ENCODE assay signal across 8 mouse cellular contexts in genomic region chr11:119085279-119086062, GRCm38 (mm10). TPM values are rescaled to one million over a fixed set of nuclear protein-coding genes. Genes with fewer than 3 reads are reported as not detected.
A peak's percentile ranks its signal among the peaks of the same experiment; 100 is the strongest.
DNase-seq lines count a peak whose midpoint lies in the region; ATAC-seq and TF ChIP-seq lines count a peak whose summit lies in the region.

No protein-coding gene starts in this region.

- peak overlapping the region; percentile 83 for H3K4me3 ChIP-seq in C2C12 (ENCODE audit: insufficient read depth, poor library complexity, severe bottlenecking)
- H3K4me3 ChIP-seq in embryonic facial prominence, embryonic 15.5 days (replicated peaks): peak overlapping the region; percentile 92
- H3K4me3 ChIP-seq in heart, embryonic 15.5 days: peak overlapping the region; percentile 83
- peak overlapping the region; percentile 71 to 74 for H3K4me3 ChIP-seq in liver, embryonic 14.5 days (ENCODE audit: insufficient read depth in 1 of 2, low read depth in 2 of 2, low read length in 2 of 2)
- H3K4me3 ChIP-seq in neural tube, embryonic 11.5 days (ENCODE audit: low read depth, low read length): peak overlapping the region; percentile 77

- WGBS in embryonic facial prominence, embryonic 15.5 days: under 1% methylated on average over 64 of the region's 66 CpGs
- WGBS in heart, embryonic 15.5 days: under 1% methylated on average over 66 of the region's 66 CpGs
- under 1% methylated on average over 66 of the region's 66 CpGs for WGBS in liver, embryonic 14.5 days (ENCODE audit: insufficient replicate concordance)
- WGBS in neural tube, embryonic 11.5 days: 0% methylated on average over 39 of the region's 66 CpGs

- TF ChIP-seq CTCF in C2C12 (IDR thresholded peaks at IDR 0.05; ENCODE audit: control insufficient read depth, insufficient read depth, insufficient read length): no peak
- no peak for TF ChIP-seq CTCF in liver, embryonic 14.5 days (IDR thresholded peaks at IDR 0.05; ENCODE audit: low read depth)

- H3K9me3 ChIP-seq in embryonic facial prominence, embryonic 15.5 days (replicated peaks): no peaks in the 10 kb centered on the region
- no peaks in the 10 kb centered on the region for H3K9me3 ChIP-seq in heart, embryonic 15.5 days (replicated peaks)
- H3K9me3 ChIP-seq in liver, embryonic 14.5 days (ENCODE audit: control insufficient read depth, low read length): no peaks in the 10 kb centered on the region
- no peaks in the 10 kb centered on the region for H3K9me3 ChIP-seq in neural tube, embryonic 11.5 days (ENCODE audit: control insufficient read depth, low read length)

- peaks cover 12% of the 10 kb centered on the region for H3K79me3 ChIP-seq in C2C12 (ENCODE audit: low read depth)

- peak overlapping the region; percentile 98 for H3K27ac ChIP-seq in embryonic facial prominence, embryonic 15.5 days (replicated peaks)
- H3K27ac ChIP-seq in heart, embryonic 15.5 days: peak overlapping the region; percentile 99
- peak overlapping the region; percentile 21; the same call in 1 of the 2 replicates for H3K27ac ChIP-seq in liver, embryonic 14.5 days
- peak overlapping the region; percentile 96 for H3K27ac ChIP-seq in neural tube, embryonic 11.5 days (ENCODE audit: low read depth, low read length)

- H3K79me2 ChIP-seq in C2C12 (ENCODE audit: control insufficient read depth, insufficient read depth): peaks cover 28% of the 10 kb centered on the region

- peak overlapping the region; percentile 97 for H3ac ChIP-seq in C2C12 (ENCODE audit: control insufficient read depth, insufficient read length, low read depth)

- ATAC-seq in embryonic facial prominence, embryonic 15.5 days (ENCODE audit: insufficient number of reproducible peaks, low FRiP score, low TSS enrichment, low read depth): peak; percentile 56
- ATAC-seq in heart, embryonic 15.5 days (replicated peaks; ENCODE audit: insufficient number of reproducible peaks, insufficient read depth, low FRiP score, low read depth): peak; percentile 58
- ATAC-seq in liver, embryonic 14.5 days (ENCODE audit: insufficient read depth): peak; percentile 33
- ATAC-seq in neural tube, embryonic 11.5 days (ENCODE audit: insufficient read depth, low FRiP score, low TSS enrichment): peak; percentile 63

- H3K36me3 ChIP-seq in C2C12 (ENCODE audit: control insufficient read depth, insufficient read depth): peaks cover 23% of the 10 kb centered on the region
- peaks cover 20% of the 10 kb centered on the region for H3K36me3 ChIP-seq in embryonic facial prominence, embryonic 15.5 days
- H3K36me3 ChIP-seq in heart, embryonic 15.5 days: peaks cover 18% of the 10 kb centered on the region
- no peaks in the 10 kb centered on the region for H3K36me3 ChIP-seq in liver, embryonic 14.5 days (replicated peaks; ENCODE audit: control insufficient read depth, insufficient read depth, low read depth)
- H3K36me3 ChIP-seq in neural tube, embryonic 11.5 days (ENCODE audit: control insufficient read depth, insufficient read depth, low read length): 0 out of 2 replicates have a peak, but pooled peaks cover 2% of the 10 kb centered on the region

- peak overlapping the region; percentile 81 for H3K4me2 ChIP-seq in embryonic facial prominence, embryonic 15.5 days (replicated peaks)
- peak overlapping the region; percentile 90 for H3K4me2 ChIP-seq in heart, embryonic 15.5 days
- peak overlapping the region; percentile 77 for H3K4me2 ChIP-seq in liver, embryonic 14.5 days (ENCODE audit: low read depth)
- peak overlapping the region; percentile 84 for H3K4me2 ChIP-seq in neural tube, embryonic 11.5 days (ENCODE audit: low read depth)

- H3K27me3 ChIP-seq in C2C12 (ENCODE audit: control insufficient read depth, insufficient read depth, insufficient read length): peaks cover 7% of the 10 kb centered on the region
- peaks cover 59% of the 10 kb centered on the region for H3K27me3 ChIP-seq in embryonic facial prominence, embryonic 15.5 days
- peaks cover 38% of the 10 kb centered on the region for H3K27me3 ChIP-seq in heart, embryonic 15.5 days
- H3K27me3 ChIP-seq in liver, embryonic 14.5 days (ENCODE audit: control insufficient read depth, insufficient read depth, low read length): peaks cover 52% of the 10 kb centered on the region
- peaks cover 81% of the 10 kb centered on the region for H3K27me3 ChIP-seq in neural tube, embryonic 11.5 days (ENCODE audit: control insufficient read depth, insufficient read depth, low read length)

- no peak for TF ChIP-seq EP300 in liver, embryonic 14.5 days (IDR thresholded peaks at IDR 0.05; ENCODE audit: low read depth)

- peak overlapping the region; percentile 86 for H3K9ac ChIP-seq in embryonic facial prominence, embryonic 15.5 days
- H3K9ac ChIP-seq in heart, embryonic 15.5 days: peak overlapping the region; percentile 95
- H3K9ac ChIP-seq in liver, embryonic 14.5 days (replicated peaks): peak overlapping the region; percentile 62
- peak overlapping the region; percentile 87 for H3K9ac ChIP-seq in neural tube, embryonic 11.5 days (ENCODE audit: low read length)

- H3K4me1 ChIP-seq in embryonic facial prominence, embryonic 15.5 days: peaks cover 86% of the 10 kb centered on the region
- H3K4me1 ChIP-seq in heart, embryonic 15.5 days (replicated peaks): peaks cover 83% of the 10 kb centered on the region
- peaks cover 0 to 12% of the 10 kb centered on the region in 2 experiments; a peak in 3 of 4 replicates for H3K4me1 ChIP-seq in liver, embryonic 14.5 days (replicated peaks; ENCODE audit: control insufficient read depth in 2 of 2, insufficient read depth in 2 of 2, low read length in 1 of 2)
- peaks cover 45% of the 10 kb centered on the region for H3K4me1 ChIP-seq in neural tube, embryonic 11.5 days (ENCODE audit: control insufficient read depth, insufficient read depth, low read length)

- DNase-seq in adrenal gland, postnatal 36 days: peak; percentile 75 to 83
- DNase-seq in kidney, postnatal 14 days: peak; percentile 88
- DNase-seq in liver, embryonic 14.5 days (ENCODE audit: low read depth in 3 of 3, low spot score in 3 of 3): no peak
- peak; percentile 83 for DNase-seq in neural tube, embryonic 11.5 days (ENCODE audit: low spot score)
- DNase-seq in thymus, adult 18-20 months: peak; percentile 59 to 64

TF ChIP-seq in C2C12, 6 proteins besides CTCF, POLR2A, EP300 and RAD21:
- TF ChIP-seq MYOG (IDR thresholded peaks at IDR 0.05; ENCODE audit: control insufficient read depth, extremely low read depth, insufficient read length) (no peak), USF1 (IDR thresholded peaks at IDR 0.05; ENCODE audit: low read depth) (no peak), CEBPB (IDR thresholded peaks at IDR 0.05; ENCODE audit: low read depth) (no peak), FOSL1 (IDR thresholded peaks at IDR 0.05; ENCODE audit: insufficient read depth, low read length, poor library complexity, severe bottlenecking) (no peak), MYOD1 (IDR thresholded peaks at IDR 0.05; ENCODE audit: control insufficient read depth, insufficient read length, low read depth) (no peak), MAX (IDR thresholded peaks at IDR 0.05) (no peak)

RNA-seq across cellular contexts. Expression of gene Cbx4, which starts 0.6 kb away (rescaled TPM):
- 12.1 TPM for polyA plus RNA-seq in C2C12 (2012; fragmentation: generic; extraction: Trizol)
- 100 to 1,000 TPM; 200 to 332 TPM for total RNA-seq in adrenal gland, postnatal 36 days (2021)
- 17.2 and 21.4 TPM in 2 replicates for polyA plus RNA-seq in embryonic facial prominence, embryonic 15.5 days (2015; fragmentation: Nextera tagmentation; extraction: Ambion mirVana)
- polyA plus RNA-seq in heart, embryonic 15.5 days (2015; fragmentation: Nextera tagmentation; extraction: Ambion mirVana): 9.3 and 11.6 TPM in 2 replicates
- polyA plus RNA-seq in liver, embryonic 14.5 days (2012; rRNA removed): 1.8 and 3.3 TPM in 2 replicates
- polyA plus RNA-seq in liver, embryonic 14.5 days (2014; fragmentation: Nextera tagmentation; extraction: Ambion mirVana): 1.6 and 2.0 TPM in 2 replicates
- 6.0 and 6.1 TPM in 2 replicates for polyA plus RNA-seq in neural tube, embryonic 11.5 days (2014; fragmentation: Nextera tagmentation; extraction: Ambion mirVana)

RNA-seq across cellular contexts. Expression of gene Cbx8, which starts 44.7 kb away (rescaled TPM):
- polyA plus RNA-seq in C2C12 (2012; fragmentation: generic; extraction: Trizol): 6.4 TPM
- total RNA-seq in adrenal gland, postnatal 36 days (2021): 10 to 100 TPM; 21.4 to 21.5 TPM
- 9.2 and 10.3 TPM in 2 replicates for polyA plus RNA-seq in embryonic facial prominence, embryonic 15.5 days (2015; fragmentation: Nextera tagmentation; extraction: Ambion mirVana)
- 7.5 and 9.5 TPM in 2 replicates for polyA plus RNA-seq in heart, embryonic 15.5 days (2015; fragmentation: Nextera tagmentation; extraction: Ambion mirVana)
- 0.64 and 0.95 TPM in 2 replicates for polyA plus RNA-seq in liver, embryonic 14.5 days (2012; rRNA removed)
- polyA plus RNA-seq in liver, embryonic 14.5 days (2014; fragmentation: Nextera tagmentation; extraction: Ambion mirVana): 1.6 and 2.1 TPM in 2 replicates
- 6.8 and 7.0 TPM in 2 replicates for polyA plus RNA-seq in neural tube, embryonic 11.5 days (2014; fragmentation: Nextera tagmentation; extraction: Ambion mirVana)

Comparison
In these comparisons a context has a peak if more than half of its experiments do, and no peak if none do; other contexts are left out.
1. DNase-seq: peak in adrenal gland, postnatal 36 days (2 of 2), kidney, postnatal 14 days (single experiment), neural tube, embryonic 11.5 days (single experiment) and thymus, adult 18-20 months (2 of 2); none in liver, embryonic 14.5 days (0 of 3).
2. H3K27ac ChIP-seq: peak in every context shown above with its lines; median percentile 99 in heart, embryonic 15.5 days; 98 in embryonic facial prominence, embryonic 15.5 days; 96 in neural tube, embryonic 11.5 days; 21 in liver, embryonic 14.5 days.
3. Peak in every context shown above with its lines, with median percentiles within 50 percentile points of each other: H3K4me3 ChIP-seq, ATAC-seq, H3K4me2 ChIP-seq and H3K9ac ChIP-seq.